Mouse (Mus musculus): ENCODE data around the gene Fam221b. TPM values are rescaled to one million over a fixed set of nuclear protein-coding genes. Genes with fewer than 3 reads are reported as not detected.

Gene Fam221b
- polyA plus RNA-seq, 1 experiment, result 0.19 TPM

- Histone ChIP-seq H3K36me3 (ENCODE audit: control insufficient read depth, insufficient read depth, low read length, poor library complexity, severe bottlenecking) (no peaks in the 10 kb centered on the region), H3K27ac (ENCODE audit: insufficient read depth, low read length) (no peak overlapping the region), H3K4me1 (ENCODE audit: control insufficient read depth, insufficient read depth, low read length) (no peaks in the 10 kb centered on the region), H3K4me3 (ENCODE audit: low read depth, low read length) (peak overlapping the region; percentile 81), H3K9ac (ENCODE audit: low read depth, poor library complexity, severe bottlenecking) (peak overlapping the region; percentile 92), H3K9me3 (replicated peaks; ENCODE audit: control insufficient read depth, insufficient read depth, low read length, poor library complexity, severe bottlenecking) (no peaks in the 10 kb centered on the region), H3K27me3 (ENCODE audit: control insufficient read depth, insufficient read depth, low read length, poor library complexity, severe bottlenecking) (peaks cover 5% of the 10 kb centered on the region; the same call in 1 of the 2 replicates)
- no peak for TF ChIP-seq EP300 (IDR thresholded peaks at IDR 0.05; ENCODE audit: insufficient read depth, low read depth, low read length)
- no peak for TF ChIP-seq POLR2A (IDR thresholded peaks at IDR 0.05; ENCODE audit: insufficient read depth, low read length)
- no peak for TF ChIP-seq CTCF (IDR thresholded peaks at IDR 0.05; ENCODE audit: low read depth, low read length)
These were observed 36.7 kb downstream of the Fam221b start for GRCm38 (mm10) chr4:43631956-43632920.

GRCm38 (mm10) chr4:43631046-43631955 is 37.6 kb downstream of the Fam221b start, which contains the start of gene Npr2:
Npr2 (plus strand) TSS chr4:43631935.
- H3K4me3 ChIP-seq (ENCODE audit: low read depth, low read length), result peak within 1 kb of the TSS; percentile 81
- peak within 1 kb of the TSS; percentile 92 for H3K9ac ChIP-seq (ENCODE audit: low read depth, poor library complexity, severe bottlenecking)
- H3K27ac ChIP-seq (ENCODE audit: insufficient read depth, low read length), result no peak within 1 kb of the TSS
- H3K27me3 ChIP-seq (ENCODE audit: control insufficient read depth, insufficient read depth, low read length, poor library complexity, severe bottlenecking), result peaks cover 5% of the 10 kb centered on the region; the same call in 1 of the 2 replicates
- H3K9me3 ChIP-seq (replicated peaks; ENCODE audit: control insufficient read depth, insufficient read depth, low read length, poor library complexity, severe bottlenecking), result no peaks in the 10 kb centered on the region
- no peaks in the 10 kb centered on the region for H3K36me3 ChIP-seq (ENCODE audit: control insufficient read depth, insufficient read depth, low read length, poor library complexity, severe bottlenecking)
- no peaks in the 10 kb centered on the region for H3K4me1 ChIP-seq (ENCODE audit: control insufficient read depth, insufficient read depth, low read length)
- TF ChIP-seq POLR2A (IDR thresholded peaks at IDR 0.05; ENCODE audit: insufficient read depth, low read length), result no peak
- no peak for TF ChIP-seq CTCF (IDR thresholded peaks at IDR 0.05; ENCODE audit: low read depth, low read length)
- no peak for TF ChIP-seq EP300 (IDR thresholded peaks at IDR 0.05; ENCODE audit: insufficient read depth, low read depth, low read length)

DNA sequence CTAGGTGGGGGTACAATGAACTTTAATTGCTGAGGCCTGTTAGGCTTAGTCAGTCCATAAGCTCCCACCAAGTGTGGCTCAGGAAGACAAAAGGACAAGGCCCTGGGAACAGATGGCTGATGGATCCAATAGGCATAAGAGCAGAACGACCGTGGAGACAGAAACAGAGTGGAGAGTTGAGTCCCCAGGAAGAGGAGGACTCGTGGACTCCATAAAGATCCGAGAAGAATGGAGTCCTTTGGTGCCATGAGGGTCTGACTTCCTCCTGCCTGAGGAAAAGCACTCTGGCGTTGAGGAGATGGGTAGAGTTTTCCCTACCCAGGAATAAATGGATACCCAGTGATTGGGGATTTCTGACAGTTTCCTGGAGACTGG is 38.3 kb downstream of the Fam221b start:
- peaks cover 5% of the 10 kb centered on the region; the same call in 1 of the 2 replicates for H3K27me3 ChIP-seq (ENCODE audit: control insufficient read depth, insufficient read depth, low read length, poor library complexity, severe bottlenecking)
- no peaks in the 10 kb centered on the region for H3K36me3 ChIP-seq (ENCODE audit: control insufficient read depth, insufficient read depth, low read length, poor library complexity, severe bottlenecking)
- no peaks in the 10 kb centered on the region for H3K4me1 ChIP-seq (ENCODE audit: control insufficient read depth, insufficient read depth, low read length)
- no peak overlapping the region for H3K4me3 ChIP-seq (ENCODE audit: low read depth, low read length)
- peaks cover under 1% of the 10 kb centered on the region; the same call in 1 of the 2 replicates for H3K9me3 ChIP-seq (replicated peaks; ENCODE audit: control insufficient read depth, insufficient read depth, low read length, poor library complexity, severe bottlenecking)
- no peak overlapping the region for H3K27ac ChIP-seq (ENCODE audit: insufficient read depth, low read length)
- TF ChIP-seq EP300 (IDR thresholded peaks at IDR 0.05; ENCODE audit: insufficient read depth, low read depth, low read length) (no peak), POLR2A (IDR thresholded peaks at IDR 0.05; ENCODE audit: insufficient read depth, low read length) (no peak), CTCF (IDR thresholded peaks at IDR 0.05; ENCODE audit: low read depth, low read length) (no peak)
- H3K9ac ChIP-seq (ENCODE audit: low read depth, poor library complexity, severe bottlenecking), result no peak overlapping the region

GRCm38 (mm10) chr4:43630030-43630581 is 38.8 kb downstream of the Fam221b start:
- Histone ChIP-seq H3K4me1 (ENCODE audit: control insufficient read depth, insufficient read depth, low read length) (no peaks in the 10 kb centered on the region), H3K9ac (ENCODE audit: low read depth, poor library complexity, severe bottlenecking) (no peak overlapping the region), H3K27me3 (ENCODE audit: control insufficient read depth, insufficient read depth, low read length, poor library complexity, severe bottlenecking) (peaks cover 5% of the 10 kb centered on the region; the same call in 1 of the 2 replicates), H3K9me3 (replicated peaks; ENCODE audit: control insufficient read depth, insufficient read depth, low read length, poor library complexity, severe bottlenecking) (peaks cover 6% of the 10 kb centered on the region), H3K4me3 (ENCODE audit: low read depth, low read length) (no peak overlapping the region), H3K27ac (ENCODE audit: insufficient read depth, low read length) (no peak overlapping the region), H3K36me3 (ENCODE audit: control insufficient read depth, insufficient read depth, low read length, poor library complexity, severe bottlenecking) (no peaks in the 10 kb centered on the region)
- TF ChIP-seq POLR2A (IDR thresholded peaks at IDR 0.05; ENCODE audit: insufficient read depth, low read length), result no peak
- TF ChIP-seq CTCF (IDR thresholded peaks at IDR 0.05; ENCODE audit: low read depth, low read length), result peak; percentile 59
- TF ChIP-seq EP300 (IDR thresholded peaks at IDR 0.05; ENCODE audit: insufficient read depth, low read depth, low read length), result no peak

DNA sequence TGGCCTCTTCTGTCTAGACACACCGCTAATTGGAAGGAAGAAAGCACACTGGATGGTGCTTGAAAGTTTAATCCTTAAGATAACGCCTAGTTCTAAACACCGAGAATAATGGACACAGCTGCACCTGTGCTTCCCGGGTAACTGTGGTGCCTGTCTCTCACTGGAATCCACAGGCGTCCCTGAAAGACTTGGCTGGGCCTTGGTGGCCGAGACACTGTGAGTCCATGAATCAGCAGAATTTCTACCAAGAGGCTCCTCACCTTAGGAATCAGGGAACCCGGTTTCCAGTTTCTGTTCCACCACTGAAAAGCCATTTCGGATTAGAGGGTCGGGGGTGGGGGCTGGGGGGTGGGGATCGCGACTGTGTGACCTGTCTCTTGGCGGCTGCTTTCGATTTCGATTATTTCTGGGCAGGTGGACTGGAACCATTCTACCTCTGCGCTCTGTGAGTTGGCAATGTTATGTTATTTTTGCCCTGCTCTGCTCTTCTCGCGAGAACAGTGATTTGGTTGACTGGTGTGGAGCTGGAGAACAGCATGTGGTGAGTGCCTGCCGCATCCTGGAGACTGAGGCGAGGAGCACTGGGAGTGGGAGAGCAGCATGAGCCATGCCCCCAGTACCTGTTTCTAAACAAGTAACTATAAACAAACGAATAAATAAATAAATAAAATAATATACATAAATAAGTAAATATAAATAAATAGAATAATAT is 39.7 kb downstream of the Fam221b start:
- Histone ChIP-seq H3K27ac (ENCODE audit: insufficient read depth, low read length) (no peak overlapping the region), H3K4me1 (ENCODE audit: control insufficient read depth, insufficient read depth, low read length) (no peaks in the 10 kb centered on the region), H3K27me3 (ENCODE audit: control insufficient read depth, insufficient read depth, low read length, poor library complexity, severe bottlenecking) (peaks cover 5% of the 10 kb centered on the region; the same call in 1 of the 2 replicates), H3K36me3 (ENCODE audit: control insufficient read depth, insufficient read depth, low read length, poor library complexity, severe bottlenecking) (no peaks in the 10 kb centered on the region), H3K9ac (ENCODE audit: low read depth, poor library complexity, severe bottlenecking) (no peak overlapping the region), H3K9me3 (replicated peaks; ENCODE audit: control insufficient read depth, insufficient read depth, low read length, poor library complexity, severe bottlenecking) (peaks cover 10% of the 10 kb centered on the region), H3K4me3 (ENCODE audit: low read depth, low read length) (no peak overlapping the region)
- TF ChIP-seq EP300 (IDR thresholded peaks at IDR 0.05; ENCODE audit: insufficient read depth, low read depth, low read length), result no peak
- TF ChIP-seq CTCF (IDR thresholded peaks at IDR 0.05; ENCODE audit: low read depth, low read length), result no peak
- TF ChIP-seq POLR2A (IDR thresholded peaks at IDR 0.05; ENCODE audit: insufficient read depth, low read length), result no peak
